Mouse (Mus musculus): ENCODE measurements around the gene Ttc7.

Ttc7 gene

DNA sequence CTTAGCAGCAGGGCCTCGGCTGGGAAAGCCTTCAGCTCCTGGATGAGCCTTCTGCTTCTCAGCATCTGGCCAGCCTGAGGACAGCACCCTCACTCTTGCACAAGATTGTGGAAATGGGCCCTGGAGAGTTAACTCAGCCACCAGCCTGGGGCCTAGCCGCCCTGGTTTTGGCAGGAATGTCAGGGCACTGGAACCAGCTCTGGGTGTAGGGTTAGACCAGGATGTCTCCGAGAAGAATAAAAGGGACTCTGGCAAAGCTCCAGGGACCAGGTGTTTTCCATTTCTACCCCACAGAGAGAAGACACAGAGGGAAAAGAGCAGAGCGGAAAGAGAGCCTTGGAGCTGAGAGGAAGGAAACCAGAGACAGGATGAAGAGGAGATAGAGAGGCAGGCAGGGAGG, 84.5 kb downstream of the Ttc7 start:
- no peak for DNase-seq (ENCODE audit: low read depth, low spot score)

DNA sequence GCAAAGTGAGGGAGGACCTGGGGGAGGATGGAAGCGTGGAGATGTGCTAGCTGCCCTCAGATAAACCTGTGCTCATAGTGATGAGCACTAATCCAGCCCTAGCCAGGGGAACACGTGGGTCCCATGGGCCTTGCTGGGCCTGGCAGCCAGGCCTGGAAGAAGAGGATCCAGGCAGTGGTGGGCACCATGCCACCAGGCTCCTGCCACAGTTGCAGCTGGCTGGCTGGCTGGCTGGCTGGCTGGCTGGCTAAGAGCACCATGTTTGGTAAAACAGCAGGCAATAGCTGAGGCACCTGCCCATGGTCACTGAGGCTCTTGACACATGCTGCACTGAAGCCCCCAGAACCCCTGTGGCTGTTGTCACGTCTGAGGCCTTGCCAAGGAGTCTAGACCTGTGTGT, 85.0 kb downstream of the Ttc7 start:
- peak; percentile 59 for DNase-seq (ENCODE audit: low read depth, low spot score)

DNA sequence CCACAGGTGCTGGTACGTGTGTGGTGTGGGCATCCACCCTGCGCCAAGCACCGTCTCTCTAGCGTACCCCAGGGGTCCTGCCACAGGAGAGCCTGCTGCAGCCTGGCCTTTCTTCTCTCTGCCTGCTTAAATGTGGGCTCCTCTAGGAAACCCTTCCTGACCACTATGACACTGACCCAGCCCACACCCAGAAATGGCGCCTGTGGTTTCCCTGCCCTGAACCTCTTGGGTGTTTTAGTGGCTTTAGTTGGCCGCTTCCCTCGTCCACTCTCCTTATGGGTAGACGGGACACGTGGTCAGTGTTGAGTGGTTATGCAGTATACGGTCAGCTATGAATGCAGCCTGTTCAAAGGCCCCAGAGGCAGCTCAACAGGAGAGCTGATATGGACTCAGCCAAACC, 85.8 kb downstream of the Ttc7 start:
- DNase-seq (ENCODE audit: low read depth, low spot score): no peak

DNA sequence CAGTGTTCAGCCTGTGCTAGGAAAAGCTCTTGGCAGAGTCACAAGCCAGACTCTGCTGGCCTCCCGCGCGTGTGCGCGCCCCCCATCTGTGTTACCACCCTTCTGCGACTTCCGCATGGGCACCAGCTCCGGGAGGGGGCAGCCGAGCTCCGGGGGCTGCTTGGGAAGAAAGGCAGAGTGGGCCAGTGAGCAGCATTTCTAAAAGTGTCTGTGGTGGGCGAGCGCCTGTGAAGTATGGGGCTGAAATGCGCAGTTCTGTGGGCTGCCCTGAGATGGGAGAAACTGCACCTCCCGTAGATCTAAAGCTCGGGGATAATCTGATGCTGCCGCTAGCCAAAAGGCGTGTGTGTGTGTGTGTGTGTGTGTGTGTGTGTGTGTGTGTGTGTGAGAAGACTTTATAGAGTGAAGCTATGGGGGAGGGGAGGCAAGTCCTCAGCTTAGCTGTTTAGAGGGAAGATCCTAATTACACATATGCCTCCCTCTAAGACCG, 86.6 kb downstream of the Ttc7 start:
- no peak for DNase-seq (ENCODE audit: low read depth, low spot score)

DNA sequence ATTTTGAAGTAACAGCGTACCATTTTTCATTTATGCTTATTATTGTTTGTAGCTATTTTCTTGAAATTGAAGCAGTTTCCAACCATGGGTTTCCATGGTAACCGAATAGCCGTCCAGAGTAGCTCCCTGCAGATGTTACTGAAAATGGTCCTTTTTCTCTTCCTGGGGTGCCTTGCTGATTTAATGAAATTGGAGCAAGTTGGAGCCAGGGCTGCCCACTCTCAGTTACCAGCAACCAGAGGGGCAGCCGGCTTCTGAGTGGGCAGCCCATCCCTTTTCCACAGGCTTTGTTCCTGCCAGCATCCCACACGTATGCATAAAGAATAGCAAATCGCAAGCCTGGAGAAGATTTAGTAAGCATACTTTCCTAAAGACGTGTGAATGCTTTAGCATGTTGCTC, 89.5 kb downstream of the Ttc7 start:
- no peak for DNase-seq (ENCODE audit: low read depth, low spot score)

DNA sequence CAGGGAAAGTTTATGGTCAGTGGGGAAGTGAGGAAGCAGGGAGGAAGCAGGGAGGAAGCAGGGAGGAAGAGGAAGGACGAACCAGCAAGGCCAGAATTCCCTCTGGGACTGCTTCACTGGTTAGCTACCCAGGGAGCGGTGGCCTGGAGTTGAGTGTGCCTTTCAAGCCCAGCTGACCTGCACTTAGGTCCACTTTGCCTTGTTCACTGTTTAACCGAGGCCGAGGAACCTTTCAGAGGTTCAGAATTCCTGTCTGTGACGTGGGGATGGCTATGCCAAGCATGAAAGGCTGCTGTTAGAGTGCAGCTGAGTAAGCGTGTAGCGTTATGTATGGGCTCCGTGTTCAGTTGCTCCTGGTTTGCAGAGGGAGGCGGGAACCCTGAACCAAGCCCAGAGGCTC, 90.6 kb downstream of the Ttc7 start:
- DNase-seq (ENCODE audit: low read depth, low spot score): no peak

DNA sequence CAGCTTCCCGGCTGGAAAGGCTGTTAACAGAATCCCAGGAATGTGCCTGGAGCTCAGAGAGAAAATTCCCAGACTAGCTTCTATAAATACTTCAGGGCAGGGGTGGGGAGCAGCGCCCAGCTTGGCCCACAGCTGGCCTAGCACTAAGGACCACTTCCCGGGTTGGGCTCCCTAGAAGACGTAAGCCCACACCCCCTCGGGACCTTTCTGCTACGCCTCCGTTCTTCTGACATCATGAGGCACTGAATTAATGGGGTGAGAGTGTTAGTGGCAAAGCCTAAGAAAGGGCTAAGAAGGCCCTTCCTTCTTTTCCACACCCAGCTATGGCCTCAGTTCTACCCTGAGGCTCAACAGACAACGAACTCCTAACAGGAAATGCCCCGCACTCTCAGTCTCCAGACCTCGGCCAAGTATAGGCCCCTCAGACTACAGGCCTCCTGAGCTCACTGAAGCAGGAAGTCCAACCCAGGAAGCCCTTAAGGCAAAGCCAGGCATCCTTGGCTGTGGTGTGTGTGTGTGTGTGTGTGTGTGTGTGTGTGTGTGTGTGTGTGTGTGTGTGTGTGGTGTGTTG, 93.3 kb downstream of the Ttc7 start:
- DNase-seq (ENCODE audit: low read depth, low spot score): peak; percentile 39

DNA sequence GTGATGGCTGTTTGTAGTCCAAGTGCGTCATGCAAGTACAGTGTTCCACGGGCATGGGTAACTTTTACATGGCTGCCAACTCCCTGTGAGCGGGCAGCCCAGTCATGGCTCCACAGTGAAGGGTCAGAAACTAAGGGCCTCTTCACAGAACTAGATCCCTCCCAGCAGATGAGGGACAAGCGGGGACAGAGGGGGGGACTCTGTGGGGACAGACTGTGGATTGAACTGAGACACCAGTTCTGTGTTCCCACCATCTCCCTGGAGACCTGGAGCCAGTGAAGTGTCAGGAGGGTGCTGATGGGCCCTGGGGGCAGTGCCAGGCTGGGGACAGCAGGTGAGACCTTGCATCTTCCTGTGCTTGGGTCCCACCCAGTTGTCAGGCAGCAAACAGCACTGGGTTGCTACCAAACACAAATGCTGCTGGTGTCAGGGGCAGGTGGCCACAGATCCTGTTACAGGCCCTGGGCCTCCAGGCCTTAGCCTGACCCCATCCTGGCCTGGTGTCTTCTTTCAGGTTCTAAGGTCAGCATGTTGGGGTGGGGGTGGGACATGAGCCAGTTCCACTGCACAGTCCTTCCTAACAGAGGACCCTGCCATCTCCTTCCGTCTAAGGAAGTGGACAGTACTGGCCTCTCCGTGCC, 94.3 kb downstream of the Ttc7 start:
- no peak for DNase-seq (ENCODE audit: low read depth, low spot score)

DNA sequence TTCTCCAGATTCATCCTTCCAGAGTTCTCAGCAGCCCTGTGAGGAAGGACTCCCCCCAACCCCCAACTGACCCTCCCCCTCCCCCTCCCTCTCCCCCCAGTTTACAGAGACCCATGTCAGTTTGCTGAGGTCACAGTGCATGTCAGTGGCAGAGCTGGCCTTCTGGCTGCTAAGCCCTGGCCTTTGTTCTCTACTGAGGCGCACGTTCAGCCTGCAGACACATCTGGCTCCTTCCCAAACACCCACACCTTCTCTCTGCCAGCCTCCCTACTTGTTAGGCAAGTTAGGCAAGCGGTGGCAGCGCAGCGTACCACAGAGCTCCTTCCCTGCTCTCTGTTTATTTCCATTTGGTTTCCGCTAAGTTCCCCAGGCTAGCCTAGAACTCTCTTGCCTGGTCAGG, 94.8 kb downstream of the Ttc7 start:
- DNase-seq (ENCODE audit: low read depth, low spot score): no peak

DNA sequence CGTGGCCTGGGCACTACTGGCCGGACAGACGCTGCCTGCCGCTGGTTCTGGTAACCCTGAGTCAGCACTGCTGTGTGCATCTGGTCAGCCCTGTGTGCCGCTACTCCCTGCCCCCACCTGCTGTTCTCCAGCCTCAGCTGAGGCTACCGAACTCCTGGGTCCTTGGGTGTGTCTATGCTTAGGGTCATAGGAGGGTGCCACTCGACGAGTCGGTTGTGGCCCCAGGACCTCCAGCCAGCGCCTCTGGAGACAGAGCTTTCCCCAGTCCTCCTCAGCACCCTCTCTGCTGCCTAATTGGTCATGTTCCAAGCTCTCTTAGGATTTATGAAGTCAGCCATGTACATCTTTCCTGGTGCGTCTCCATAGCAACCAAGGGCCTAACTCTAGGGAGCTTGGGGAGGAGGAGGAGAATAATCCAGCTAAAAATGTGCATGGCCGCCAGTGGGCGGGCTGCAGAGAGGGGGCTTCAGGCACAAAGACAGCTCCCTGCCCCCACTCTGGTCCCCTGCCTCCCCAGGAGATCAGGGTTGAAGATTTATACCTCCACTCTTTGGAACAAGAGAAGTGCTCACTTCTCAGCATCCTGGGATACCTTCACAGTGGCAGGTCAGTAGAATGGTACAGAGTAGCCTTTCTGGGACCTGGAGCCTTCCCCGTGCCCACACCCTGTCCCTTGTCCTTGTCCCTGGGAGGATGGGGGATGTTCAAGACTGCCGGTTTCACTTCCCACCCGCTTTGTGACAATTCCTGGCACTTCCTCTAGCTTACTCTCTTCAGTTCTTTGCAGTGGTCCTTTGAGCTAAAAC, 95.9 kb downstream of the Ttc7 start:
- peak; percentile 51 for DNase-seq (ENCODE audit: low read depth, low spot score)

DNA sequence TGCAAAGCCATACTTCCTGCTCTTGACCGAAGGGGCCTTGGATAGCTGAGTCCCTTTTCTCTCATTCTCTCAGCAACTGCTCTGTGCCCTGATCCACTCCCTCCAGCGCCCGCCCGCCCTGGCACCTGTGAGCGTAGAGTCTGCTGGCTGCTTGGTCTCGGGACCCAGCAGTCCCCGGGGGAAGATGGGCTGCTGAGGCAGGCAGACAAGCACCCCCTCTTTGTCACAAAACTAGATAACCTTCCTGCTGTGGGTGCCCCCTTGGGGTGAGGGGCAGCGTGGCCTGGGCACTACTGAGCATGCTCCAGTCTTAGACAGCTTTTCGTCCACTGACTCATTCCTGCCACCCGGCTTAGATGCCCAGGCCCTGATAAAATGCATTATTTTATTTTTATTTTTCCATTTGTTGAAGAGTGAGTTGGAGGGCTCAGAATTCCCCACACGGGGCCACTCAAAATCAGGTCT, 96.5 kb downstream of the Ttc7 start:
- no peak for DNase-seq (ENCODE audit: low read depth, low spot score)

DNA sequence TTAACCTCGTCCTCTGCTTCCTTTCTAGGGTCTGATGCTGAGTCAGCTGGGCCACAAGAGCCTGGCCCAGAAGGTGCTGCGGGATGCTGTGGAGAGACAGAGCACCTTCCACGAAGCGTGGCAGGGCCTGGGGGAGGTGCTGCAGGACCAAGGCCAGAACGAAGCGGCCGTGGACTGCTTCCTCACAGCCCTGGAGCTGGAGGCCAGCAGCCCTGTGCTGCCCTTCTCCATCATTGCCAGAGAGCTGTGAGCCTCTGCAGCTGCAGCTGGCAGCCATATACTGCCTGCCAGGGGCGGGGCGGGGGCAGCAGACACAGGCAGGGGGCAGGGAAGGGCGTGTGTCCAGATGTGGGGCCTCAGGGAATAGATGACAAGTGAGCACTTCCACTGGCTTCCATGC, 97.1 kb downstream of the Ttc7 start:
- peak; percentile 40 for DNase-seq (ENCODE audit: low read depth, low spot score)

DNA sequence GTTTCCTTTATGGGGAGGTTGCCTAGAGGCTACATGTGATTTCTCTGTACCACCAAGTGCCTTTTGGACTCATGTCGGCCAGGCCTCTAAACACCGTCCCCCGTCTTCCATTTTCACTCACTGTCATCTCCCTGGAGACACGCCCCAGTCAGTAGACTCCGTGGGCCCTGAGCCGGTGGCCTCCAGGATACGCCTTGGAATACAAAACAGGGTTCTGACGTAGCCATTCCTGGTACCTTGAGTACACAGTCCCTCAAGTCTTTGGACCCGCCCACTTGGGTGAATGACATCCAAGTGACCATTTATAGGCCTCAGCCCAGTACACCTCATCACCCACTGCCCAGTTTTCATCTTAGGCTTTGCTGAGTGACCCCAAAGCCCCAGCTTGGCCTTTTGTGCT, 98.0 kb downstream of the Ttc7 start:
- DNase-seq (ENCODE audit: low read depth, low spot score): no peak

DNA sequence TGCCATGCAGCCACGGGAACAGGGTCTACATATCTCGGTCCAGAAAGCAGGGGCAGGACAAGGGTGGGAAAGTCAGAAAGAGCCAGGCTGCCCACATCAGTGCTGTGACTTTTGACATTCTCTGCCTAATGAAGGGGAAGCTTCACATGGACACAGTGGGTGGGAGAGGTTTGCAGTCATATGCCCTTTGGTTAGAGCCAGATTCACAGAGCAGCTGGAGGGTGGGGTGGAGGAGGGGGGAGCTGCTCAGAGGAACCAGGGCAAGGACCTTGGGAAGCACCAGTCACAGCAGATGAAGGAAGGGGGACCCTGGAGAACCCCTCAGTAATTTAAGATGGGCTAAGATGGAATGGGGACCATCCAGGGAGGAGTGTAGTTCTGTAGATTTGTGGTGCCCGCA, 103.1 kb downstream of the Ttc7 start:
- DNase-seq (ENCODE audit: low read depth, low spot score): no peak

DNA sequence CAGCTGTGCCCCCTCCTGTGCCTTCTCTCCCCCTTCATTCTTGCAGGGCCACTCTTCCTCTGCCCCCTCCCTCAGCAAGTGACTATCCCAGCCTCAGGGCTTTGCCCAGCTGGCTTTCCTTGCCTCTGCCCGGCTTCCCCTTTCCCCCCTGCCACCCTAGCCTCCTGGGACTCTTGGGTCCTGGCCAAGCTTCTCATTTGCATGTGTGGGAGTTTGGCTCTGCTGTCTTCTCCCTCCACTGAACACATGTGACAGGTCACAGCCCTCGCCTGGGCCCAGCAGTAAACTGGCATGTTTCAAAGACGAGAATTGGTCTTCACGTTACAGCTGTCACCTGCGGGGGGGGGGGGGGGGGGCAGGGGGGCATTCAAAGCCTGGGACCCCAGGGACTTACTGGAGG, 104.4 kb downstream of the Ttc7 start:
- DNase-seq (ENCODE audit: low read depth, low spot score): no peak

DNA sequence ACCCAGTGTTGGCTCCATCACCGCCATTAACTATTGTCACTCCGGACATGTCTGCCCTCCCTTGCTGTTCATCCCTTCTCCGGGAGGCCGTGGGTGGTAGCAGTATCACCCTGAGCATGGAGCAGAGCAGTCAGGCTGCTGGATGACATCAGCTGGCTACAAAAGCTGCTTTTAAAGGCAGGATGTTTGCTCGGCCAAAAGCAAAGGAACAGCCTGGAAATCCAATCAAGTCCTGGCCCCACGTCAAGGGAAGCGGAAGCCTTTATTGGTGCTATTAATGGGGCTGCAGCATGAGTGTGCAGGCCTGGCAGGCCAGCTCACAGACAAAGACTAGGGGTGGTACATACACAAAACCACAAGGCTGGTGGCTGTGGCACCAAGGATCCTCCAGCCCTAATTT, 108.6 kb downstream of the Ttc7 start:
- no peak for DNase-seq (ENCODE audit: low read depth, low spot score)

DNA sequence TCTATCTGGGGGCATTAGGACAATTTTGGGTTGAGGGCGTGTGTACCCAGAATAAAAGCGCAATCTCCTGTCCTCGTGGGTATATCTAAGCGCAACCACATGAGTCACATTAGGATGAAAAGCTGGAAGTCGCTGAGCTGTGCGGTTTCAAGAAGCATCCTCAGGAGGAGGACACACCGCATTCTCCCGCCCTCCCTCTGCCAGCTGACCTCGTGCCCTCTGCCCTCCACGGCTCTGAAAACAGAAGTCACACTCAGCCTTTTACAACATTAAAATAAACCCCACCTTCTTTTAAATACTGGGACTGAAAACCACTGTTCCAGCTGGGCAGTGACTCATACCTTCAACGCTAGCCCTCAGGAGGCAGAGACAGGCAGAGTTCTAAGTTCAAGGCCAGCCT, 114.4 kb downstream of the Ttc7 start:
- DNase-seq (ENCODE audit: low read depth, low spot score): no peak

DNA sequence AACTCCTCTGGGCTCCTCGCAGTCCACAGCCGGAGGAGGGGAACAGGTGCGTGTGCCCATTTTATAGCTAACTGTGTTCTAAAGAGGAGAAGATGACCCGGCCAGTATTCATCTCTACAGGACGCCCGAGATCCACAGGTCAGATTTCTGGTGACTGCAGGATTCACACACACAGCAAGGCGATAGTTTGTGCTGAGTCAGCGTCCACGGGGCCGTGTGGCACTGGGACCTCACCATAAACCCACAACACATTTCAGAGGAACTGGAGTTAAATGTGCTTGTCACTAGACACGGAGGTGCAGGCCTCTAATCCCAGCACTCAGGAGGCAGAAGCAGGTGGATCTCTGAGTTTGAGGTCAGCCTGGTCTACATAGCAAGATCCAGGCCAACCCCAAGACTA, 119.8 kb downstream of the Ttc7 start:
- DNase-seq (ENCODE audit: low read depth, low spot score): no peak

DNA sequence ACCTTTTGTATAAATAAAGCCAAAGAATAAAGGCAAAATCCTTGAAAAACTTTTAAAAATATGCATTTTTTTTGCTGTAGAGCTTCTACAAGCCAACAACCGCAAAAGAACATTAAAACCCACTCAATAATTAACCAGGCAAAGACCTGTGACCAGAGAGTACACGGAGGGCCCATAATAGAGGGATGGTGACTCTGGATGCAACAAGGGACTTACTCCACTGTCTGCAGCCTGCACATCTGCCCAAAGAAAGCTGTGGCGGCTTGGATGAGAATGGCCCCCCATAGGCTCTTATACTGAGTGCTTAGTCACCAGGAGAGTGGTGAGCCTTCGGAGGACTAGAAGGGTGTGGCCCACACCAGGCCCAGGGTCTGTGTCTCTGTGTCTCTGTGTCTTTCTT, 120.8 kb downstream of the Ttc7 start:
- DNase-seq (ENCODE audit: low read depth, low spot score): no peak

DNA sequence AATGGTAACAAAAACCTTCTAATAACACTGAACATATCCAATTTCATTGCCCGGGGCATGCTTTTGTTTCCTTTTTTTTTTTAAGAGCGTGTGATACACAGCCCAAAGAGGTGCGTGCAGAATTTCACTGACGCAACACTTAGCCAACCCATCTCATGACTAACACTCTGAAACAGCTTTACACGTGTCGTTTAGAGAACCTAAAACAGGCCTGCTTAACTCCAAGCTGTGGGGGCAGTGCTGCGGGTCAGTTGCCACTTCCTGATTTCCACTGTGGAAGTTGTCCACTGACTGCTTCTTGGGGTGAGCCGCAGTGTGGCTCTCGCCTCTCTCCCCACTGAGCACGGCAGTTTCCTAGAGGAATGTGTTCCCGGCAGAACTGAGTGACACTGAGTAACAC, 122.9 kb downstream of the Ttc7 start:
- peak; percentile 79 for DNase-seq (ENCODE audit: low read depth, low spot score)

DNA sequence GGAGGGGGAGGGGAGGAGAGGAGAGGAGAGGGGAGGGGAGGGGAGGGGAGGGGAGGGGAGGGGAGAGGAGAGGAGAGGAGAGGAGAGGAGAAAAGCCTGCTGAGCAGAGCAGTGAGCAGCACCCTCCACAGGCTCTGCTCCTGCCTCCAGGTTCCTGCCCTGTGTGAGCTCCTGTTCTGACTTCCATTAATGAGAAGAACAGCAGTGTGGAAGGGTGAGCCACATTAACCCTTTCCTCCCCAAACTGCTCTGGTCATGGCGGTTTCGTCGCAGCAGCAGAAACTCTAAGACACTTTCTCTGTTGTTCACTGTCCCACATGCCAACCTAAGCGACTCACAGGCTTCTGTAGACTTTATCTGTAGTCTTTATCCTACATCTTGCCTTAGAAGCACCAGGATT, 124.0 kb downstream of the Ttc7 start:
- no peak for DNase-seq (ENCODE audit: low read depth, low spot score)

DNA sequence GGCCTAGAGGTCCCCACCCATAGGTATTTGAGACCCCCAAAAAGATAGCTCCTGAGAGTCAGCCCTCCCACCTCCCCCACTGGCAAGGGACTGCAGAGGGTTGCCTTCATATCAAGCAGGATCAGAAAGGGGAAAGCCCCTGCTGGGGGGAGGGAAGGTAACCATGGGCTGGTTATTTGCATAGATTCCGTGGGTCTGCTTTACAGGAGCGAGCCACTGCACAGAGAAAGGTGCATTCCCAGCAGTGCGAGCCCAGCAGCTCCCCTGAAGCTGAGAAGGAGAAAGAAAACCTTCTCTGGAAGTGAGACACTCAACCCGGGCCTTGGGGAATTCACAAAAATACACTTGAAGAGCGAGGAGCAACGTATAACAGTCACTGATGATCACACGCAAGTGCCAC, 135.4 kb downstream of the Ttc7 start:
- DNase-seq (ENCODE audit: low read depth, low spot score): no peak

DNA sequence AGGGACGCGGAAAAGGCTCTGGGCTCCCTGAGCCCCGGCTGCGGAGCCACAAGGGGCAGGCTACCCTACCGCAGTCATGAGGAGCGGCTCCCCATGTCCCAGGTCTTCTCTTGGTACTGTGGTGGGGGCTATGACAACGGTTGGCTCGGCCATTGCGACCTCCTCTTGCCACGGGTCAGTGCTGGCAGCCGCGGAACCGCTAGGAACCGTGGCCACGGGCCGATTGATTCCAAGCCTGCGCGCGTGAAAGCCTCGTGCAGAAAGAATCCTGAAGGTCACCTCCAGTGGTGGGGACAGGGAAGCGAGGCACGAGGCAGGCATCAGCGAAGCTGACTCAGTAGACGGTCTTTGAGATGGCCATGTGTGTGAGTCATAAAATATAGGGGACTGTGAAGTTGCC, 144.8 kb downstream of the Ttc7 start, which contains the start of gene Stpg4:
Stpg4 (minus strand) TSS at position 231 of the 400 bp plus-strand sequence.
- no peak for DNase-seq (ENCODE audit: low read depth, low spot score)
